Mouse (Mus musculus): ENCODE results near the gene Zfp287. TPM values are rescaled to one million over a fixed set of nuclear protein-coding genes. Genes with fewer than 3 reads are reported as not detected.

Gene Zfp287
- polyA plus RNA-seq, 1 experiment from 2014 or later: 5.3 TPM

GRCm38 (mm10) chr11:62691592-62691991 lies 40.1 kb downstream of the Zfp287 start:
- WGBS (ENCODE audit: insufficient replicate concordance): 84% methylated on average over 3 of the region's 3 CpGs

DNA sequence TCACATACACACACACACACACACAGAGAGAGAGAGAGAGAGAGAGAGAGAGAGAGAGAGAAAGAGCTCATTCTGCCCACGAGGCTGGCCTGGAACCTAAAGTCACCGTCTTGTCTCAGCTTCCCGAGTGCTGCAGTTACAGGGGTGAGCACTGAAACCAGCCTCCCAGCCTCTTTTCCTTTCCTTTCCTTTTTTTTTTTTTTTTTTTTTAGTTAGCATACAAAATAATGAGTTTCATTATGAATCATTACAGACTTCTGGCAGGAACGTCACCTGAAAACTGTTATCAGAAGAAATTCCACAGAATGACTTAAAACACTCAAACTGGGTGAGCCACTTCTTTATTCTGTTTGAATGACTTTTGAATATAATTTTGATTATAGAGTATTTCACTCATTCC lies 51.8 kb downstream of the Zfp287 start:
- H3K9ac ChIP-seq (ENCODE audit: low read depth, low read length): no peak overlapping the region
- 71% methylated on average over 4 of the region's 4 CpGs for WGBS (ENCODE audit: insufficient replicate concordance)
- H3K4me1 ChIP-seq (ENCODE audit: control insufficient read depth, insufficient read depth, low read length): peaks cover 4% of the 10 kb centered on the region; the same call in 1 of the 2 replicates
- no peaks in the 10 kb centered on the region for H3K27me3 ChIP-seq (ENCODE audit: control insufficient read depth, insufficient read depth, low read length)
- H3K4me2 ChIP-seq: no peak overlapping the region
- no peaks in the 10 kb centered on the region for H3K36me3 ChIP-seq (ENCODE audit: control insufficient read depth, insufficient read depth, low read length)
- ATAC-seq (replicated peaks; ENCODE audit: insufficient number of reproducible peaks, low FRiP score, low TSS enrichment): no peak
- no peaks in the 10 kb centered on the region for H3K9me3 ChIP-seq (replicated peaks; ENCODE audit: control insufficient read depth, low read length)
- no peak overlapping the region for H3K4me3 ChIP-seq (ENCODE audit: low read depth, low read length)
- no peak overlapping the region for H3K27ac ChIP-seq (ENCODE audit: low read depth, low read length)

More at GRCm38 (mm10) chr11:62691592-62691991, 40.1 kb downstream of the Zfp287 start:
- Histone ChIP-seq H3K4me2 (no peak overlapping the region), H3K4me1 (ENCODE audit: control insufficient read depth, insufficient read depth, low read length) (no peaks in the 10 kb centered on the region), H3K9me3 (replicated peaks; ENCODE audit: control insufficient read depth, low read length) (no peaks in the 10 kb centered on the region), H3K27ac (ENCODE audit: low read depth, low read length) (no peak overlapping the region), H3K36me3 (ENCODE audit: control insufficient read depth, insufficient read depth, low read length) (no peaks in the 10 kb centered on the region), H3K27me3 (ENCODE audit: control insufficient read depth, insufficient read depth, low read length) (no peaks in the 10 kb centered on the region), H3K9ac (ENCODE audit: low read depth, low read length) (no peak overlapping the region), H3K4me3 (ENCODE audit: low read depth, low read length) (no peak overlapping the region)
- no peak for ATAC-seq (replicated peaks; ENCODE audit: insufficient number of reproducible peaks, low FRiP score, low TSS enrichment)

- ATAC-seq (replicated peaks; ENCODE audit: insufficient number of reproducible peaks, low FRiP score, low TSS enrichment): no peak
- H3K27ac ChIP-seq (ENCODE audit: low read depth, low read length): no peak overlapping the region
- 83% methylated on average over 7 of the region's 7 CpGs for WGBS (ENCODE audit: insufficient replicate concordance)
- no peaks in the 10 kb centered on the region for H3K36me3 ChIP-seq (ENCODE audit: control insufficient read depth, insufficient read depth, low read length)
- no peak overlapping the region for H3K9ac ChIP-seq (ENCODE audit: low read depth, low read length)
- H3K4me3 ChIP-seq (ENCODE audit: low read depth, low read length): no peak overlapping the region
- no peak overlapping the region for H3K4me2 ChIP-seq
- H3K27me3 ChIP-seq (ENCODE audit: control insufficient read depth, insufficient read depth, low read length): no peaks in the 10 kb centered on the region
- H3K9me3 ChIP-seq (replicated peaks; ENCODE audit: control insufficient read depth, low read length): no peaks in the 10 kb centered on the region
- peaks cover 4% of the 10 kb centered on the region; the same call in 1 of the 2 replicates for H3K4me1 ChIP-seq (ENCODE audit: control insufficient read depth, insufficient read depth, low read length)
These were observed 52.8 kb downstream of the Zfp287 start for GRCm38 (mm10) chr11:62678778-62679354.

DNA sequence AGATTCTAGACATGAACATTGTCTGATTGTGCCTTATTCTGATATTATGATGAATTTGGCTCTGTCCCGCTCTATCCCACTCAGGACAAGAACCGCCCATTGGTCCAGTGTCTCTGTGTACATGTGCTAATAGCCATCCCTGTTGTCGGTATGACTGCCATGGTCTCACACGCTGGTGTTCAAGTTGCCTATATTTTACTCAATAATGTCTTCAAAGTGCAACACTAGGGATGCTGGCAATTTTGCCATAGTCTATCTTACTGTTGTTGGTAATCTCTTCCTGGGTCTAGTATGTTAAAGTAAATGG lies 55.5 kb downstream of the Zfp287 start:
- no peaks in the 10 kb centered on the region for H3K9me3 ChIP-seq (replicated peaks; ENCODE audit: control insufficient read depth, low read length)
- H3K4me3 ChIP-seq (ENCODE audit: low read depth, low read length): no peak overlapping the region
- H3K27me3 ChIP-seq (ENCODE audit: control insufficient read depth, insufficient read depth, low read length): no peaks in the 10 kb centered on the region
- no peak overlapping the region for H3K4me2 ChIP-seq
- H3K27ac ChIP-seq (ENCODE audit: low read depth, low read length): no peak overlapping the region
- no peaks in the 10 kb centered on the region for H3K36me3 ChIP-seq (ENCODE audit: control insufficient read depth, insufficient read depth, low read length)
- H3K4me1 ChIP-seq (ENCODE audit: control insufficient read depth, insufficient read depth, low read length): peaks cover 4% of the 10 kb centered on the region; the same call in 1 of the 2 replicates
- ATAC-seq (replicated peaks; ENCODE audit: insufficient number of reproducible peaks, low FRiP score, low TSS enrichment): no peak
- WGBS (ENCODE audit: insufficient replicate concordance): 87% methylated on average over 4 of the region's 4 CpGs
- H3K9ac ChIP-seq (ENCODE audit: low read depth, low read length): no peak overlapping the region

DNA sequence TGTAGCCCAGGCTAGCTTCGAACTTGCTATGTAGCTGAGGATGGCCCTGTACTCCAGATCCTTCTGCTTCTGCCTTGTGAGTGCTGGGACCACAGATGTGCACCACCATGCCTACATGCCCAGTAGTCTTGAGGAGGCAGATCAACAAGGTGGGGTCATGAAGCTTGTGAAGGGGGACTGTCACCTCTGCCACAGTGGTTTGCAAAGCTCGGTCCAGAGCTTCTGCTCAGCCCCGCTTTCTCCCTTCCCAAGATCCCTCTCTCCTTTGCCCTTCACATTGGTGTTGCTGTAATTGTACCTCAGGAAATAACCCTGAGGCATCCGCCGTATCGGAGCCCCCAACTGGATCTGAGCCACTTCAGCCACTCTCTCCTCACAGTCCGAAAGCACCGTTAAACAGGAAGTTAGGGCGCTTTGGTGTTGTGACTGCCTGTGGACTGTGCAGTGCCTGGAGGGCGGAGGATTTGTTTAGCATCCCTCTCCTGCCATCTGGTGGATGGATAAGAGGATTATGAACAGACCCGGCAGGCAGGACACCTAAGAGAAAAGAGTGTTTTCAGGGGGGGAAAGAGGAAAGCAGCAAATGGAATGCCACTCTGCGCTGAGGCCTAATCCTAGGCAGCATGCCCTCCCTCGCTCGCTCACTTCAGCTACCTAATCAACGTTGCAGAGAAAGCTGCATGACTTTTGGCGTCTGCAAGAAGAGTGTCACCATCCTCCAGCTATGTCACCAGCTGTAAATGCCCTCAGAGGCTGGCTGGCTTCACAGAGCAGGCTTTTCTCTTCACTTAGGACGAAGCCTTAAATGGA lies 56.0 kb downstream of the Zfp287 start:
- WGBS (ENCODE audit: insufficient replicate concordance): 18% methylated on average over 17 of the region's 17 CpGs
- Histone ChIP-seq H3K9me3 (replicated peaks; ENCODE audit: control insufficient read depth, low read length) (no peaks in the 10 kb centered on the region), H3K4me2 (peak overlapping the region; percentile 65), H3K9ac (ENCODE audit: low read depth, low read length) (peak overlapping the region; percentile 66), H3K36me3 (ENCODE audit: control insufficient read depth, insufficient read depth, low read length) (no peaks in the 10 kb centered on the region), H3K4me1 (ENCODE audit: control insufficient read depth, insufficient read depth, low read length) (peaks cover 4% of the 10 kb centered on the region; the same call in 1 of the 2 replicates), H3K4me3 (ENCODE audit: low read depth, low read length) (peak overlapping the region; percentile 20; the same call in 1 of the 2 replicates), H3K27me3 (ENCODE audit: control insufficient read depth, insufficient read depth, low read length) (no peaks in the 10 kb centered on the region), H3K27ac (ENCODE audit: low read depth, low read length) (no peak overlapping the region)
- peak; percentile 77 for ATAC-seq (replicated peaks; ENCODE audit: insufficient number of reproducible peaks, low FRiP score, low TSS enrichment)

GRCm38 (mm10) chr11:62670006-62670405 lies 61.7 kb downstream of the Zfp287 start:
- H3K4me2 ChIP-seq: no peak overlapping the region
- no peak for ATAC-seq (replicated peaks; ENCODE audit: insufficient number of reproducible peaks, low FRiP score, low TSS enrichment)
- H3K4me1 ChIP-seq (ENCODE audit: control insufficient read depth, insufficient read depth, low read length): peaks cover 2% of the 10 kb centered on the region; the same call in 1 of the 2 replicates
- no peak overlapping the region for H3K4me3 ChIP-seq (ENCODE audit: low read depth, low read length)
- no peak overlapping the region for H3K9ac ChIP-seq (ENCODE audit: low read depth, low read length)
- no peak overlapping the region for H3K27ac ChIP-seq (ENCODE audit: low read depth, low read length)
- no peaks in the 10 kb centered on the region for H3K9me3 ChIP-seq (replicated peaks; ENCODE audit: control insufficient read depth, low read length)
- no peaks in the 10 kb centered on the region for H3K36me3 ChIP-seq (ENCODE audit: control insufficient read depth, insufficient read depth, low read length)
- no peaks in the 10 kb centered on the region for H3K27me3 ChIP-seq (ENCODE audit: control insufficient read depth, insufficient read depth, low read length)
- 73% methylated on average over 6 of the region's 6 CpGs for WGBS (ENCODE audit: insufficient replicate concordance)

- Histone ChIP-seq H3K4me1 (ENCODE audit: control insufficient read depth, insufficient read depth, low read length) (peaks cover 2% of the 10 kb centered on the region; the same call in 1 of the 2 replicates), H3K27ac (ENCODE audit: low read depth, low read length) (no peak overlapping the region), H3K4me2 (no peak overlapping the region; the same call in 1 of the 2 replicates), H3K4me3 (ENCODE audit: low read depth, low read length) (no peak overlapping the region), H3K9me3 (replicated peaks; ENCODE audit: control insufficient read depth, low read length) (no peaks in the 10 kb centered on the region), H3K27me3 (ENCODE audit: control insufficient read depth, insufficient read depth, low read length) (no peaks in the 10 kb centered on the region), H3K9ac (ENCODE audit: low read depth, low read length) (no peak overlapping the region), H3K36me3 (ENCODE audit: control insufficient read depth, insufficient read depth, low read length) (peaks cover 3% of the 10 kb centered on the region; the same call in 1 of the 2 replicates)
- 40% methylated on average over 12 of the region's 12 CpGs for WGBS (ENCODE audit: insufficient replicate concordance)
- ATAC-seq (replicated peaks; ENCODE audit: insufficient number of reproducible peaks, low FRiP score, low TSS enrichment): no peak
These were observed 62.2 kb downstream of the Zfp287 start for GRCm38 (mm10) chr11:62669471-62669870.

DNA sequence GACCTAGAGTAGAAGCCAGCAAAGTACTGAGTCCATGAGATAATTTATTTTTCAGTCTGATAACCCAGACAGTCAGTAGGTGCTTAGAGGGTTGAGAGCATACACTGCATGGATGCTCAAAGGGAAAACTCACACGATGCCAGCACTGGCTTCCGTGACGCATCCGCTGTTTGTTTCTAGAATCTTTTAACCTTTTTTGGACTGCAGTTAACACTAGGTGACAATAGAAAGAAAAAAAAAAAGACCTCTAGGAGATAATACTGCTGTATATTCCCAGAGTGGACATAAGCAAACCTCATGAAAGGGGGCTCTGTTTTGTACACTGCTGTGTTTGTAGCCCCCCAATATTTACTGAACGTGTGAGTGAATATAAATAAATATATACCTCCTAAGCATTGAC lies 62.7 kb downstream of the Zfp287 start:
- Histone ChIP-seq H3K9me3 (replicated peaks; ENCODE audit: control insufficient read depth, low read length) (no peaks in the 10 kb centered on the region), H3K27me3 (ENCODE audit: control insufficient read depth, insufficient read depth, low read length) (no peaks in the 10 kb centered on the region), H3K27ac (ENCODE audit: low read depth, low read length) (no peak overlapping the region), H3K9ac (ENCODE audit: low read depth, low read length) (no peak overlapping the region), H3K4me3 (ENCODE audit: low read depth, low read length) (no peak overlapping the region), H3K4me1 (ENCODE audit: control insufficient read depth, insufficient read depth, low read length) (peaks cover 2% of the 10 kb centered on the region; the same call in 1 of the 2 replicates), H3K36me3 (ENCODE audit: control insufficient read depth, insufficient read depth, low read length) (peaks cover 3% of the 10 kb centered on the region; the same call in 1 of the 2 replicates), H3K4me2 (no peak overlapping the region)
- no peak for ATAC-seq (replicated peaks; ENCODE audit: insufficient number of reproducible peaks, low FRiP score, low TSS enrichment)
- 88% methylated on average over 5 of the region's 5 CpGs for WGBS (ENCODE audit: insufficient replicate concordance)
